Mouse (Mus musculus) left cerebral cortex, postnatal 25 days (tissue): ENCODE data around the gene Art4. TPM values are rescaled to one million over a fixed set of nuclear protein-coding genes. Genes with fewer than 3 reads are reported as not detected.
"Not testable (repeated sequence)": the region's sequence is repeated elsewhere in the genome, so short reads cannot be mapped to it uniquely, and the experiment has no call there.

Source experiments
- DNase-seq, 2 experiments: peaks; one replicate each; pipeline ENCODE4 v3.0.0; 2022; ENCODE audit warnings: low spot score in 2 of 2, mixed read lengths in 1 of 2
- intact Hi-C: fragments of 180-260 bp; cut with DNase I; formaldehyde crosslinking; loops from one replicate; pipeline ENCODE4 v1.15.1; 2025
- total RNA-seq, 2 experiments: library from RNA; stranded (reverse); gene quantifications; 2 replicates each; pipeline ENCODE4 v1.2.3; 2021

The Art4 gene
- total RNA-seq, result under 1 TPM in 1 of 2 experiments, not detected in 1; 0.14 TPM

GRCm38 (mm10) chr6:136857186-136857872, at the start of gene Art4:
Gene Art4, minus strand, starts transcription at chr6:136857733.
- intact Hi-C loops, result no loop called here
- DNase-seq, result no peak

GRCm38 (mm10) chr6:136906937-136907293, 49.4 kb upstream of the Art4 start:
- no peak for DNase-seq
- intact Hi-C loops, result no loop called here

GRCm38 (mm10) chr6:136906283-136906936, 48.9 kb upstream of the Art4 start:
- intact Hi-C loops, result no loop called here
- DNase-seq, result peak in 1 of 2 experiments; percentile 9

GRCm38 (mm10) chr6:136903885-136904470, 46.4 kb upstream of the Art4 start:
- DNase-seq, result no peak
- intact Hi-C loops, result no loop called here

GRCm38 (mm10) chr6:136902527-136902926, 45.0 kb upstream of the Art4 start:
- intact Hi-C loops, result no loop called here
- no peak for DNase-seq

GRCm38 (mm10) chr6:136901010-136901409, 43.5 kb upstream of the Art4 start:
- intact Hi-C loops, result no loop called here
- DNase-seq, result no peak

- no peak for DNase-seq
- intact Hi-C loops, result no loop called here
Observed at GRCm38 (mm10) chr6:136900369-136901009, 43.0 kb upstream of the Art4 start.

GRCm38 (mm10) chr6:136898954-136899353, 41.4 kb upstream of the Art4 start:
- intact Hi-C loops, result no loop called here
- DNase-seq, result no peak

GRCm38 (mm10) chr6:136898222-136898621, 40.7 kb upstream of the Art4 start:
- intact Hi-C loops, result no loop called here

GRCm38 (mm10) chr6:136897789-136898188, 40.3 kb upstream of the Art4 start:
- DNase-seq, result no peak
- intact Hi-C loops, result no loop called here

More at GRCm38 (mm10) chr6:136898222-136898621, 40.7 kb upstream of the Art4 start:
- no peak for DNase-seq

- intact Hi-C loops, result no loop called here
- DNase-seq, result no peak
Observed at GRCm38 (mm10) chr6:136894532-136895339, 37.2 kb upstream of the Art4 start.

- no peak for DNase-seq
- intact Hi-C loops, result no loop called here
Observed at GRCm38 (mm10) chr6:136892002-136892401, 34.5 kb upstream of the Art4 start.

- DNase-seq, result peak in 1 of 2 experiments; percentile 53
- intact Hi-C loops, result no loop called here
Observed at GRCm38 (mm10) chr6:136889554-136889953, 32.0 kb upstream of the Art4 start.

GRCm38 (mm10) chr6:136889067-136889466, 31.5 kb upstream of the Art4 start:
- intact Hi-C loops, result no loop called here
- DNase-seq, result no peak

GRCm38 (mm10) chr6:136887854-136888253, 30.3 kb upstream of the Art4 start:
- DNase-seq, result peak in 1 of 2 experiments; percentile 6
- intact Hi-C loops, result no loop called here

GRCm38 (mm10) chr6:136884766-136885165, 27.2 kb upstream of the Art4 start:
- intact Hi-C loops, DNase-seq: not testable (repeated sequence)

GRCm38 (mm10) chr6:136883961-136884360, 26.4 kb upstream of the Art4 start:
- intact Hi-C loops, result no loop called here
- DNase-seq, result no peak

- no peak for DNase-seq
- intact Hi-C loops, result no loop called here
Observed at GRCm38 (mm10) chr6:136883431-136883915, 25.9 kb upstream of the Art4 start.

- no peak for DNase-seq
- intact Hi-C loops, result no loop called here
Observed at GRCm38 (mm10) chr6:136881678-136882077, 24.1 kb upstream of the Art4 start.
